Mouse (Mus musculus) ES-Bruce4 (cell line): Measurements from ENCODE around the gene Tchp. TPM values are rescaled to one million over a fixed set of nuclear protein-coding genes. Genes with fewer than 3 reads are reported as not detected.
A peak's percentile ranks its signal among the peaks of the same experiment; 100 is the strongest.

Experiments
- H3K27ac ChIP-seq: 2 replicates; pipeline ENCODE4 v1.5.1; 2012; ENCODE audit warnings: low read length, inconsistent platforms; ENCODE audit not compliant: insufficient read depth
- H3K27me3 ChIP-seq: 2 replicates; pipeline ENCODE4 v1.6.1; 2012; ENCODE audit warnings: mild to moderate bottlenecking, low read length, inconsistent platforms; ENCODE audit not compliant: control insufficient read depth, poor library complexity, insufficient read depth, severe bottlenecking
- H3K36me3 ChIP-seq: 2 replicates; pipeline ENCODE4 v1.6.1; 2012; ENCODE audit warnings: inconsistent platforms, mild to moderate bottlenecking, low read length, moderate library complexity; ENCODE audit not compliant: control insufficient read depth, poor library complexity, insufficient read depth, severe bottlenecking
- H3K4me1 ChIP-seq: one replicate; pipeline ENCODE4 v1.8.1; 2011; ENCODE audit warnings: low read length; ENCODE audit not compliant: control insufficient read depth, insufficient read depth
- H3K4me3 ChIP-seq: 2 replicates; pipeline ENCODE4 v1.5.1; 2011; ENCODE audit warnings: low read depth, mild to moderate bottlenecking, low read length
- H3K9ac ChIP-seq: 2 replicates; pipeline ENCODE4 v1.6.1; 2012; ENCODE audit warnings: low read depth, mild to moderate bottlenecking, inconsistent platforms; ENCODE audit not compliant: poor library complexity, severe bottlenecking
- H3K9me3 ChIP-seq: replicated peaks from 2 replicates; pipeline ENCODE4 v1.6.1; 2012; ENCODE audit warnings: mild to moderate bottlenecking, low read length, inconsistent platforms; ENCODE audit not compliant: control insufficient read depth, poor library complexity, insufficient read depth, severe bottlenecking
- CTCF ChIP-seq: IDR thresholded peaks from one replicate; pipeline ENCODE4 v1.8.1; 2011; ENCODE audit warnings: low read depth, low read length
- EP300 ChIP-seq: IDR thresholded peaks from 2 replicates; pipeline ENCODE4 v1.6.1; 2011; ENCODE audit warnings: low read depth, low read length; ENCODE audit not compliant: insufficient read depth
- POLR2A ChIP-seq: IDR thresholded peaks from one replicate; pipeline ENCODE4 v1.8.1; 2011; ENCODE audit warnings: low read length; ENCODE audit not compliant: insufficient read depth
- polyA plus RNA-seq: library from polyadenylated mRNA; stranded (reverse); fragments of >200 nt; gene quantifications from 2 replicates; pipeline ENCODE4 v1.2.4, GENCODE M21; 2011; ENCODE audit warnings: low read depth; ENCODE audit not compliant: missing spikeins, insufficient read depth, insufficient read length

Gene Tchp
- polyA plus RNA-seq, 1 experiment = 11.2 TPM

- H3K4me3 ChIP-seq = peak overlapping the region; percentile 41
- no peak overlapping the region for H3K9ac ChIP-seq
- no peaks in the 10 kb centered on the region for H3K9me3 ChIP-seq
- H3K27me3 ChIP-seq = no peaks in the 10 kb centered on the region
- no peaks in the 10 kb centered on the region for H3K36me3 ChIP-seq
- H3K4me1 ChIP-seq = peaks cover 8% of the 10 kb centered on the region
- no peak overlapping the region for H3K27ac ChIP-seq
- TF ChIP-seq POLR2A = no peak
- TF ChIP-seq CTCF = peak; percentile 100
- peak; percentile 69; the same call in 1 of the 2 replicates for TF ChIP-seq EP300
These were observed 40.2 kb upstream of the Tchp start for GRCm38 (mm10) chr5:114667228-114667856.

DNA sequence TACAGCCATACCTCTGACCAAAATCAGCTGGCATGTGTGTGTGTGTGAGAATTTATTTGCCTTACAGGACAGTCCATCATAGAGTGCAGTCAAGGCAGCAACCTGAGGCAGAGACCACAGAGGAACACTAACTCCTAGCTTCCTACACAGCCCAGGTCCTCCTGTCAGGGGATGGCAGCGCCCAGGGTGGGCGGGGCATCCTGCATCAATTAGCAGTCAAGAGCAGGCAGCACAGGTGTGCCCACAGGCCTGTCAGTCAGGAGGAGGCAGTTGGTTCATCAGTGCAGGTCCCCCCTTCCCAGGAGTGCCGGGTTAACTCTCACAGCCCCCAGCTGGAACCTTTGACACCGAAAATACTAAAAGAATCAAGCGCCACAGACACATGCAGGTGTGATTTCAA lies 38.5 kb upstream of the Tchp start:
- no peak for TF ChIP-seq POLR2A
- TF ChIP-seq EP300 = no peak
- no peak for TF ChIP-seq CTCF
- no peaks in the 10 kb centered on the region for H3K9me3 ChIP-seq
- H3K36me3 ChIP-seq = no peaks in the 10 kb centered on the region
- no peak overlapping the region for H3K4me3 ChIP-seq
- H3K27ac ChIP-seq = no peak overlapping the region
- H3K4me1 ChIP-seq = peaks cover 4% of the 10 kb centered on the region
- H3K27me3 ChIP-seq = no peaks in the 10 kb centered on the region
- H3K9ac ChIP-seq = no peak overlapping the region

DNA sequence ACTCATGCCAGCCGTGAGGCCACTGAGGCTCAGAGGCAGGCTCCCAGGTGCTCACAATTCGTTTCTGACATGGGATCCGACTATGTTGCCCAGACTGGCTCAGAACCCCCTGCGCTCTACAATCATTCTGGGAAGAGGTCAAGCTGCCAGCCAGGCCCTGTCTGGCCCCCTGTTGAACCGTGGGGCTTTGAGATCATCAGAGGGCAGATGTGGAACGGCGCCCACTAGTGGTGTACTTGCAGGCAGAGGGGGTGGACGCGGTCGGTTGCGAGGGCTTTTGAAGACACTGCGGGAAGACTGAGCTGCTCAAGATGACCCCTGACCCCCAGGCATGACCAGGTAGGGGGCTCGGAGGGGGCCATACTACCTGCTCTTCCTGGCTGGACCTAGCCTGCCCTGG lies 34.4 kb upstream of the Tchp start:
- no peaks in the 10 kb centered on the region for H3K36me3 ChIP-seq
- peak; percentile 55 for TF ChIP-seq CTCF
- TF ChIP-seq EP300 = no peak
- H3K27ac ChIP-seq = no peak overlapping the region

DNA sequence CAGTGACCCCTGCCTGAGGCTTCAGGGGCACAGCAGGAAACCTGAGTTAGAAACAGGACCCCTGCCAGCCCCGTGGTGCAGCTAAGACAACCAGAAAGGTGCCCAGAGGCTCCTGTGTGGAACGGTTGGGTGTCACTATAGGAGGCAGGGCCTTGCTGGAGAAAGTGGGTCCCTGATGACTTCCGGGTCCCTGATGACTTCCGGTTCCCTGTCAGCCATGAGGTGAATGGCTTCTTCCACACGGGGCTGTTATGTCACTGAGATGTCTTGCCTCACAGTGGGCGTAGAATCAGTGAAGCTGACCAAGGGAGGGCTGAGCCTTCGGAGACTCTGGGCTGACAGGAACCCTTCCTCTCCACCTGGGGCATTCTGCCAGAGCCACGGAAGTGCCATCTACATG lies 33.0 kb upstream of the Tchp start:
- H3K36me3 ChIP-seq = no peaks in the 10 kb centered on the region
- H3K9me3 ChIP-seq = no peaks in the 10 kb centered on the region
- TF ChIP-seq POLR2A (no peak), EP300 (no peak), CTCF (no peak)
- H3K4me3 ChIP-seq = no peak overlapping the region
- H3K27ac ChIP-seq = peak overlapping the region; percentile 28; the same call in 1 of the 2 replicates
- no peaks in the 10 kb centered on the region for H3K27me3 ChIP-seq
- H3K4me1 ChIP-seq = peaks cover 8% of the 10 kb centered on the region
- H3K9ac ChIP-seq = peak overlapping the region; percentile 32

More for the DNA sequence above, 34.4 kb upstream of the Tchp start:
- peaks cover 8% of the 10 kb centered on the region for H3K4me1 ChIP-seq
- no peak overlapping the region for H3K4me3 ChIP-seq
- no peaks in the 10 kb centered on the region for H3K9me3 ChIP-seq
- H3K27me3 ChIP-seq = no peaks in the 10 kb centered on the region
- H3K9ac ChIP-seq = no peak overlapping the region

DNA sequence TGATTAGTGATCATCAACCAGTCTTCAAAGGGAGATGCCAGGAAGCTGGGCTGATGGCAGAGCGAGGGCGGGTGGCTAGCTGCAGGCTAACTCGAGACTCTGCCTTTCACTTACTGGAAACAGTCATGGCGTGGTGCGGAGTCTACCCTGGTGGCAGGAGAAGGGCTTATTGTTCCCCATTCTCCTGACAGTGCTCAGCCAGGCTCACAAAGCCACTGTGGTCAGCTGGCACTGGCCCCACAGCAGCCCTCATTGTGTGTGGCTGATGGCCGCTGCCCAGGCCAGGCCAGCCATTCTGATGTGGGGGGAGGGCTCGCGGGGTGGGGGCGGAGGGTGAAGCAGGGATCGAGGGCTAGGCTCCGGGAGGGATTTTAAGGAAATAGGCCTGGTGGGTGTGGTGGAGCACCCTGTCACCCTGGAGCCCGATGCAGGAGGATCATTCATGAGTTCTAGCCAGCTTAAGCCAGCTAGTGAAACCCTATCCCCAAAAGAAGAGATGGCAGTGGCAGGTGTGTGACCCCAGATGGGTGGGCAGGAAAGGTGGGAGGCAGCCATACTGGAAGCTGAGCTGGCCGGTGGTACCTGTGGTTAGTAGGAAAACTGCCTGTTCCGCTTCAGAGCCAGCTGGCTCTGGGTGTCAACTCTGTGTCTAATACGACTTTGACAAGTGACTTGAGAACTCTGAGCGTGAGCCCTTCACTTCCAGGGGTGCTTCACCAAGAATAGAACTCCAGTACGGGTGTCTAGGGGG lies 27.5 kb upstream of the Tchp start:
- H3K36me3 ChIP-seq = no peaks in the 10 kb centered on the region
- TF ChIP-seq EP300 (no peak), POLR2A (no peak), CTCF (no peak)
- H3K9ac ChIP-seq = no peak overlapping the region
- no peaks in the 10 kb centered on the region for H3K27me3 ChIP-seq
- H3K27ac ChIP-seq = no peak overlapping the region
- no peaks in the 10 kb centered on the region for H3K9me3 ChIP-seq
- no peak overlapping the region for H3K4me3 ChIP-seq
- H3K4me1 ChIP-seq = peaks cover 4% of the 10 kb centered on the region

GRCm38 (mm10) chr5:114680676-114681285 lies 26.8 kb upstream of the Tchp start:
- Histone ChIP-seq H3K27me3 (no peaks in the 10 kb centered on the region), H3K4me3 (no peak overlapping the region), H3K27ac (no peak overlapping the region), H3K9ac (no peak overlapping the region), H3K9me3 (no peaks in the 10 kb centered on the region), H3K36me3 (no peaks in the 10 kb centered on the region), H3K4me1 (no peaks in the 10 kb centered on the region)
- TF ChIP-seq EP300 = no peak
- no peak for TF ChIP-seq POLR2A
- TF ChIP-seq CTCF = no peak
